Mouse (Mus musculus): ENCODE data around the gene Pde4d.
"Not testable (repeated sequence)": the region's sequence is repeated elsewhere in the genome, so short reads cannot be mapped to it uniquely, and the experiment has no call there.

The Pde4d gene

DNA sequence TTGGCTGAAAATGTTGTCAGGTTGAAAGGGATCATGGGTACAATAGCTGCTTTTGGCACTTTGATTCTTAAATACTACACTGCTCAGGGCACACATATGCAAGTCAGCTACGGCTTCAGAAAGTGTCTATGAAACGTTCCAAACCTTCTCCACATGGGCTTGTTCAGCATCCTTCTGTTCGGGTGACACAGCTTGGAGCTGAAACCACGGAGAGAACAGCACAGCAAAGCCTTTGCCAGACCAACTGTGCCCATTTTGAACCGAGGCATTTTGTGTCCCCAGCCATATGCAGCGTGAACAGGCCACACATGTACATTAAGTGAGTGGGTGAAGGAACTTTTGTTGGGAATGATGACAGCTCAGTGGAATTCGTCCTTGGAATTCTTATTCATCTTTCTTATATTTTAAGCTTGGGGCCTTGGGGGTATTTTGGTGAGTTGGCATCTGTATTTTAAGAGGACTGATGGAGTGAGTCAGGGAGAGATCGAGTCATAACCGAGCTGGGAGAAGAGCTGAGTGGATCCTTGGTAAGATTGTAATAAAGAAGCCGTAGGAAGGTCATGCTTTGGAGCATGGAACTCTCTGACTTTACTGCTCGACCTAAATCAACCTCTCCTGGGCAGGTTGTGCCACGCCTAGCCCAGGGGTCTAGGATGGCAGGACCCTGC lies 243.3 kb downstream of the Pde4d start:
- no peak for DNase-seq (ENCODE audit: low read depth)

DNA sequence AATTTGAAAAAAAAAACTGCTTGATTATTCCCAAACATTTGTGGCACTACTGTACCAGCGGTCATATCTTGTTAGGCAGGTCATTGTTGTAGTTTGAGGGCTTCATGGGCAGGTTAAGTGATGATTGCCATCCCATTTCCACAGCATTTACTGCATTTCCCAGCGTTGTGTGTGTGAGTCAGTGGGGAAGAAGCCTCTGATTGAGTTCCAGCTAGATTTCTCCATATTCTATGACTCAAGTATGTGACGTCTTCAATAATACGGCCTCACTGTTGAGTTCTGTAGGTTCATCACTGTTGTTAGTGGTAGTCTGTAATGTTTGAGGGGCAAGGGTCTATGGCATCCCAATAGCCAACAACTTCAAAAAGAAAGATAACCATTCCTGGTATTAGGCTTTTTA lies 255.7 kb downstream of the Pde4d start:
- DNase-seq (ENCODE audit: low read depth), result no peak

GRCm38 (mm10) chr13:108714032-108714431 lies 264.3 kb downstream of the Pde4d start:
- DNase-seq (ENCODE audit: low read depth), result peak; percentile 38

GRCm38 (mm10) chr13:108715029-108715428 lies 265.3 kb downstream of the Pde4d start:
- DNase-seq (ENCODE audit: low read depth), result no peak

GRCm38 (mm10) chr13:108722234-108722633 lies 272.5 kb downstream of the Pde4d start:
- DNase-seq (ENCODE audit: low read depth), result no peak

DNA sequence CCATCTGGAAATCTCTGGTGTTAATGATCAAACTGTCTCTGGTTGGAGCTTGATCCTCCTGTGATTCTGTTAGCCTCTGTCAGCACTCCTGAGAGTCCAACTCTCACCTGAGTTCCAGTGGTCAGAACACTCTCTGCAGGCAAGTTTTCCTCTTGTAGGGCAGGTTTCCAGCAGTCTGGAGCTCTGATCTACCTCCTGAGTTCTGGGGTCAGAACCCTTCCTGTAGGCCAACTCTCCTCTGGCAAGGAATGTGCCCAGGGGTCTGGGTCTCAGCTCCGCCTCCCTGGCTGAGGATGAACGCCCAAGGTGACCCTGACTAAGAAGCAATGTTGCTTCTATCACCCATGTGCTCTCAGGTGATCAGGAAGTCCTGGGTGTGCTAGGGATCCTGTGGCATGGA lies 284.6 kb downstream of the Pde4d start:
- DNase-seq (ENCODE audit: low read depth), result not testable (repeated sequence)

GRCm38 (mm10) chr13:108751155-108751840 lies 301.6 kb downstream of the Pde4d start:
- no peak for DNase-seq (ENCODE audit: low read depth)

GRCm38 (mm10) chr13:108757477-108757876 lies 307.7 kb downstream of the Pde4d start:
- no peak for DNase-seq (ENCODE audit: low read depth)

GRCm38 (mm10) chr13:108758331-108758730 lies 308.6 kb downstream of the Pde4d start:
- no peak for DNase-seq (ENCODE audit: low read depth)

GRCm38 (mm10) chr13:108759140-108759539 lies 309.4 kb downstream of the Pde4d start:
- DNase-seq (ENCODE audit: low read depth), result no peak

DNA sequence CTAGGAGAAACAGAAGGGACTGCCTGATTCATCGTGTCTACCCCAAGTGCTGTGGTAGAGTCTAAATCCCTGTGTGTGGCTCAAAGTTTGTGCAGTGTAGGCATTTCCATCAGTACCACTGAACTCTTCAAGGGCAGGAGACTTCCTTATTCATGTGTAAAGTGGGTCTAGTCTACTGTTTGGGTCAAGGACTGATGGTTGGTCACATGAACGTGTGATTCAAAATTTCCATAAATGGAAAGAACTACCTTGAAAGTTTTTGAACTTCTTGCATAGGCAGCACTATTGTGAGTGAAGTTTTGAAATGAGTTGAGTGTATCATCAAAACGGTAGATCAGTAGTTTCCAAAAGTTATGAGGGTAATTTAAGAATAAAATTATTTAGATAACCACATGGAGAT lies 313.5 kb downstream of the Pde4d start:
- no peak for DNase-seq (ENCODE audit: low read depth)

- no peak for DNase-seq (ENCODE audit: low read depth)
These were observed 316.4 kb downstream of the Pde4d start for GRCm38 (mm10) chr13:108766020-108766727.

DNA sequence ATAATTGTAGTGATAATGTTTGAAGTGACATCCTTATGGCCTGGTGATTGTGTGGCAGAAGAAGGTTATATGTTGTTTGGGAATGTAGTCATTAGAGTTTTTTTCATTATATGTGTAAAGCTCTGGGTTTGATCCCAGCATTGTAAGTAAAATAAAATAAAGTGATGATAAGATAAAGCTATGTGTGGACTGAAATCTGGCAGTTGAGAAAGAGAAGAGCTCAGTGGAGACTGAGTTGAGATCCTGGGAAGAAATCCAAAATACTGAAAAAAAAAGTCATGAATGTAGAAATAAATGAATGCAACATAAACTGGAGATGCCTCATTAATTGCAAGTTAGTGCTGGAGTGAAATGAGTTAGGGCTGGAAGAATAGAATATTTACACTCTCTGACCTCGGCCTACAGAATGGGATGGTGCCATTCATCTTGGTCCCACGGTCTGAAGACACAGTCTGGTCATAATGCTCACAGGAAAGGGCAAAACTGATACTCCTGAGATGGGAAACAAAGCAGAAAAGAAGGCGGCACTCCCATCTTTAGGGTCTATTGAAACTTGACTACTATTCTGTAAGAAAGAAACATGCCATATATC lies 319.8 kb downstream of the Pde4d start:
- DNase-seq (ENCODE audit: low read depth), result no peak

GRCm38 (mm10) chr13:108772386-108772785 lies 322.6 kb downstream of the Pde4d start:
- no peak for DNase-seq (ENCODE audit: low read depth)

DNA sequence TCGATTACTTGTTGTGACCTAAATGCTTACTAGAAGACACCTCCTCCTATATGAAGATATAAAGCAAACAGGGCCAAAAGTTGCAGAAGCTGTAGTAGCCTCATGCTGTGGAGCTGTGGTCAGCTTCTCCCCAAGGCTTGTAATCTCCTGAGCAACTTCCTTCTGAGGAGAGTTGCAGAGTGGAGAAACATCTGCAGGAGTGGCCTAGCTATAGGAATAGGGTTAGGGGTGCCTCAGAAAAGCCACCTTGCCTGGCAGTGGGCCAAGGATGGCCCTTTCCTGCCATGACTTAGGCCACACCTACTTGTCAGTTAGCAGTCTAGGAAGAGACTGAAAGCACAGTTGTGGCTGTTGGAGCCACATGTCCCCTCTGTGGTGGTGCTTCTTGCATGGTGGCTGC lies 325.2 kb downstream of the Pde4d start:
- DNase-seq (ENCODE audit: low read depth), result no peak

DNA sequence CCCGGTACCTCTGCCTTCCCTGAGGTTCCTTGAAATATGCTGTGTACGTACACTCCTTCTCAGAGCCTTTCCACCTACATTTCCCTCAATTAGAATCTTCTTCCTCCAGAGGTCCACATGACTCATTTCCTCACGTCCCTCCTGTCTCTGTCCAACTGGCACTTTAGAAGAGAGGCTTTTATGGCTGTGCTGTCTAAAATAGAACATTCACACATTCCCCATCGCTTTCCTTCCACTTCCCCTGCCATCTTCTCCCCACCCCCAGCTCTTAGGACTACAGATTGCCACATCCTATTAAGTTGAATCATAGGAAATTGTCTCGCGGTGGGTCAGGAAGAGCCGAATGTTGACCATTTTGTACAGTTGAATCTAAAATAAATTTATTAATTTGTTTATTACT lies 326.1 kb downstream of the Pde4d start:
- no peak for DNase-seq (ENCODE audit: low read depth)

DNA sequence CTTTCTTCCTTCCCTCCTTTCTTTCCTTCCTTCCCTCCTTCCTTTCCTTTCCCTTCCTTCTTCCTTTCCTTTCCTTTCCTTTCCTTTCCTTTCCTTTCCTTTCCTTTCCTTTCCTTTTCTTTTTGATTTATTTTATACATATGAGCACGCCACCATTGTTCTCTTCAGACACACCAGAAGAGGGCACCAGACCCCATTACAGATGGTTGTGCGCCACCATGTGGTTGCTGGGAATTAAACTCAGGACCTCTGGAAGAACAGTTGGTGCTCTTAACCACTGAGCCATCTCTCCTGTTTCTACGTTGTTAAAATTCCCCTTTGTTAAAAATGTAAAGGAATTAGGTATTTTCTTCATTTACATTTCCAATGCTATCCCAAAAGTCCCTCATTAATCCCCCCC lies 347.9 kb downstream of the Pde4d start:
- DNase-seq (ENCODE audit: low read depth), result not testable (repeated sequence)

DNA sequence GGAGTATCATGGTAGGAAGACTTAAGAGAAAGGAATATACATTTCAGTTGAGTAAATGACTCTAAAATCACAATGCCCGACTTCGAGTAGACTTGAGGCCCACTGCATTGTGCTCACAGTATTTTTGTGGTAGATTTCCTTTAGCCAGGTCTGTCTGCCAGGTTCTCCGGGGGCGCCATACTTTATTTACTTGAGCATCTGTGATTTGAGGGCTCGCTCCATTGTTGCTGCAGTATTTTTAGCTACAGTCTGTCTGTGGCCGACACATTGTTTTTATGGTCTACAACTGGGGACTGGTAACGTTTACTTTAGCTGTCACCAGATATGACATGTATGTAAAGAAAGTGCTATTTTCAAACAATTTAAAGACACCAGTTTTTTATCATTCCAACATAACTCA lies 359.4 kb downstream of the Pde4d start:
- no peak for DNase-seq (ENCODE audit: low read depth)

- DNase-seq (ENCODE audit: low read depth), result no peak
These were observed 363.2 kb downstream of the Pde4d start for GRCm38 (mm10) chr13:108812956-108813355.

DNA sequence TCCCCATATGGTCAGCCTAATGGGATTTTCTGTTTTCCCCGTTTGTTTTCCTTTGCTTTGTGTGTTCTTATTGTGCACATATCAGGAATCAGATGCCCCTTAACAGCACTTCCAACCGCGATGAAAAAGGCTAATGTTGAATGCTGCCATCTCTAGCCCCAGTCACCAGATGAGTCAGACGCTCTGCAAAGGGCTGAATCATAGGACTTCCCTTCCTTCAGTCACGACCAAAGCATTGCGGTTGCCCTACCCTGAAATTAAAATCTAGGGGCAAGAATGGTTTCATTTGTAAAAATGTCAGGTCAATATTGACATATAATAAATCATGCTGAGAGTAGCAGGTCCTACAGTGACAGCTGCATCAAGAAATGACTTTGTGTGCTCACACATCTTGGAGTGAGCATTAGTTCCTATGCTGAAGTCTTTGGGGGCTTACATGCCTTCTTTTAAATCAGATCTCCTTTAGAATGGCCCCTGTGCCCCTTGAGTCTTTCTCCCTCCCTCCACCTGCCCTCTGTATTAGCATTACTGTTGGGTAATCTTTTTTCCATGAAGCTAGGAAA lies 370.2 kb downstream of the Pde4d start:
- peak; percentile 65 for DNase-seq (ENCODE audit: low read depth)

DNA sequence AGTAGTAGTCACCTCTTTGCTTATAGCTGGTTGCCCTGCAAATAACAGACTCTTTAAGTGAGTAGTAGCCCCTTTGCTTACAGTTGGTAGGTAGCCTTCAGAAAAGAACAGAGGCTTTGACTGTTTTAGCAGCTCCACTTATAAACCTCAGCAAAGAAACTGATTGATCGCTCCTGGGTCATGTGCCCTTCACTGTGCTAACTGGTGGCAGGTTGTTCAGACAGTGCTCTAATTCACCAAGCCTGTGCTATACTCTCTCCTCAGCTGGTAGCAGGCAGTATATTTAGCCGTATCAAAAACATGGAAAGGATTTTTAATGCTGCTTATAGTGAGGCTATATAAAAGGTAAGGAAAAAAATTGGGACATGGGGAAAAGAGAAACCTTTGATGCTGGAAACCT lies 370.7 kb downstream of the Pde4d start:
- DNase-seq (ENCODE audit: low read depth), result no peak

GRCm38 (mm10) chr13:108821270-108821669 lies 371.5 kb downstream of the Pde4d start:
- no peak for DNase-seq (ENCODE audit: low read depth)

Data from fibroblast of lung, adult 2 months (primary cell).